Mouse (Mus musculus): ENCODE data around the gene Trpv4.

GRCm38 (mm10) chr5:114674594-114674993 lies 16.4 kb upstream of the Trpv4 start:
- no peak for TF ChIP-seq CTCF (IDR thresholded peaks at IDR 0.05; ENCODE audit: extremely low read depth, insufficient read depth, insufficient read length, insufficient replicate concordance)
- no peak for TF ChIP-seq POLR2A (IDR thresholded peaks at IDR 0.05; ENCODE audit: low read depth, low read length)

All from spleen, adult 2 months (tissue).